In the genomic region with DNA sequence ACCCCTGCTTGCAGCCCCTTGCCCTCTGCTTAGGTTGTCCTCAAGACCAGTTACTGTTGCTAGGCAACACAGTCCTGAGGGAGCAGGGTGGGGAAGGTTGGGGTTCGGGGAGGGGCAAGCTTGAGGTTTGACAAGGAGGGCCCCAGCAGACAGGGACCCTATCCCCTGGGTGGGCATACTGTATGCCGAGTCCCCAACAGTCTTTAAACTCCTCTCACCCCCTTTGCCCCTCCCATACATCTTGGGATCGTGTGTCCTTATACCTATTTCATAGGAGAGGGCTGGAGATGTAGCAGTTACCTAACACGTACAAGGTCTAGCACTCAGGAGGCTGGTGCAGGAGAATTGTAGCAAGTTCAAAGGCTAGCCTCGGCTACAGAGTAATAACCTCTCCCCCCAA, we compare ENCODE assay signal across 17 mouse cellular contexts. TPM values are rescaled to one million over a fixed set of nuclear protein-coding genes. Genes with fewer than 3 reads are reported as not detected.
"Had no signal": no experiment of that assay in that cellular context is flagged by ENCODE, and none has a peak within 500 bp of the region (broad histone marks: within the 10 kb centered on the region; RNA-seq: fewer than 3 reads in every experiment).

No protein-coding gene starts in this region.

- H3K36me3 ChIP-seq: neural tube, embryonic 12.5 days; neural tube, embryonic 13.5 days; neural tube, embryonic 15.5 days; stomach, embryonic 15.5 days had no signal

- H3K4me2 ChIP-seq: neural tube, embryonic 12.5 days; neural tube, embryonic 13.5 days; neural tube, embryonic 15.5 days; stomach, embryonic 15.5 days had no signal

- H3K4me1 ChIP-seq: neural tube, embryonic 12.5 days; neural tube, embryonic 13.5 days had no signal

- H3K27me3 ChIP-seq: neural tube, embryonic 12.5 days; neural tube, embryonic 13.5 days; neural tube, embryonic 15.5 days; stomach, embryonic 15.5 days had no signal

- H3K9me3 ChIP-seq: neural tube, embryonic 12.5 days; neural tube, embryonic 13.5 days; neural tube, embryonic 15.5 days; stomach, embryonic 15.5 days had no signal

- DNase-seq: retina, postnatal 1 day; right cerebral cortex, adult 18-20 months; right cerebral cortex, postnatal 14 days; right cerebral cortex, postnatal 25 days; right cerebral cortex, postnatal 4 days; spleen, adult 18-20 months; thymus, adult 18-20 months; thymus, adult 2 months; thymus, postnatal 14 days; thymus, postnatal 25 days; thymus, postnatal 36 days; thymus, postnatal 4 days had no signal

- H3K4me3 ChIP-seq: neural tube, embryonic 12.5 days; neural tube, embryonic 13.5 days; neural tube, embryonic 15.5 days; stomach, embryonic 15.5 days had no signal

- H3K27ac ChIP-seq: neural tube, embryonic 12.5 days; neural tube, embryonic 13.5 days; neural tube, embryonic 15.5 days; stomach, embryonic 15.5 days had no signal

- H3K9ac ChIP-seq: neural tube, embryonic 12.5 days; neural tube, embryonic 13.5 days; neural tube, embryonic 15.5 days; stomach, embryonic 15.5 days had no signal

RNA-seq across cellular contexts. Expression of a gene that starts 35.6 kb away (rescaled TPM):
- polyA plus RNA-seq: neural tube, embryonic 14.5 days had no signal
